Mouse (Mus musculus) CH12.LX (cell line): ENCODE data around the gene Clmp.
"Not testable (repeated sequence)": the region's sequence is repeated elsewhere in the genome, so short reads cannot be mapped to it uniquely, and the experiment has no call there.

ENCODE experiments used
- BHLHE40 ChIP-seq: IDR thresholded peaks from 2 replicates; pipeline ENCODE4 v1.6.1; 2011; ENCODE audit warnings: mild to moderate bottlenecking, low read depth, low read length, improper control_type of control experiment
- CTCF ChIP-seq, 2 experiments: IDR thresholded peaks in 1 of 2; conservative IDR thresholded peaks in 1 of 2; 2 replicates each; pipeline ENCODE4 v1.5.1; 2011 to 2012; ENCODE audit warnings: low read depth in 2 of 2, low read length in 2 of 2, improper control_type of control experiment in 1 of 2, inconsistent platforms in 1 of 2, mild to moderate bottlenecking in 1 of 2, moderate library complexity in 1 of 2
- GABPA ChIP-seq: IDR thresholded peaks from 2 replicates; pipeline ENCODE4 v1.6.1; 2012; ENCODE audit warnings: low read depth, low read length, improper control_type of control experiment, inconsistent platforms; ENCODE audit not compliant: insufficient replicate concordance
- IRF4 ChIP-seq: IDR thresholded peaks from 2 replicates; pipeline ENCODE4 v1.6.1; 2014; ENCODE audit warnings: low read depth, mild to moderate bottlenecking, inconsistent platforms, low read length, improper control_type of control experiment
- MAX ChIP-seq: IDR thresholded peaks from 2 replicates; pipeline ENCODE4 v1.6.1; 2011; ENCODE audit warnings: low read length, improper control_type of control experiment

GRCm38 (mm10) chr9:40801614-40802532, 116.1 kb downstream of the Clmp start:
- TF ChIP-seq CTCF (conservative IDR thresholded peaks at IDR 0.05 in 1 of 2, IDR thresholded peaks at IDR 0.05 in 1 of 2; ENCODE audit: low read depth in 2 of 2, low read length in 2 of 2); GABPA; IRF4; BHLHE40: not testable (repeated sequence)
- peak; percentile 64; the same call in 1 of the 2 replicates for TF ChIP-seq MAX
